ENCODE assay signal across 26 mouse cellular contexts in genomic region chr7:118797600-118797999, GRCm38 (mm10). TPM values are rescaled to one million over a fixed set of nuclear protein-coding genes. Genes with fewer than 3 reads are reported as not detected.
DNase-seq lines count a peak whose midpoint lies in the region; ATAC-seq and TF ChIP-seq lines count a peak whose summit lies in the region.
"Had no signal": no experiment of that assay in that cellular context is flagged by ENCODE, and none has a peak within 500 bp of the region (broad histone marks: within the 10 kb centered on the region; RNA-seq: fewer than 3 reads in every experiment).

No protein-coding gene starts in this region.

- H3K9me3 ChIP-seq in heart, postnatal 0 days (replicated peaks; ENCODE audit: control insufficient read depth, low read length) = no peaks in the 10 kb centered on the region
- H3K9me3 ChIP-seq in CH12.LX (replicated peaks; ENCODE audit: low read length) = no peaks in the 10 kb centered on the region
- H3K9me3 ChIP-seq: embryonic facial prominence, embryonic 13.5 days; G1E; heart, embryonic 13.5 days; hindbrain, embryonic 13.5 days; liver, embryonic 15.5 days; lung, embryonic 15.5 days; midbrain, embryonic 15.5 days; neural tube, embryonic 15.5 days had no signal

- no peak for TF ChIP-seq POLR2A in CH12.LX (IDR thresholded peaks at IDR 0.05; ENCODE audit: low read depth, low read length)

- dilution Hi-C loops in CH12.LX (cut with MboI; ENCODE audit: extremely low pct_ligation_motif_present, extremely low pct_unique_long_range_greater_than_20kb, low sequenced_read_pairs) = no loop called here

- TF ChIP-seq EP300 in heart, postnatal 0 days (IDR thresholded peaks at IDR 0.05; ENCODE audit: low read depth) = no peak
- no peak for TF ChIP-seq EP300 in CH12.LX (IDR thresholded peaks at IDR 0.05; ENCODE audit: low read length)

- no peak overlapping the region for H3K4me2 ChIP-seq in heart, postnatal 0 days (ENCODE audit: low read depth, low read length)
- H3K4me2 ChIP-seq in CH12.LX (ENCODE audit: insufficient read depth, low read depth, poor library complexity, severe bottlenecking) = peak overlapping the region; percentile 1; the same call in 1 of the 2 replicates
- H3K4me2 ChIP-seq: embryonic facial prominence, embryonic 13.5 days; heart, embryonic 13.5 days; hindbrain, embryonic 13.5 days; liver, embryonic 15.5 days; lung, embryonic 15.5 days; midbrain, embryonic 15.5 days; neural tube, embryonic 15.5 days had no signal

- peak overlapping the region; percentile 11; the same call in 1 of the 2 replicates for H3K27ac ChIP-seq in heart, postnatal 0 days (ENCODE audit: low read depth)
- H3K27ac ChIP-seq in CH12.LX (ENCODE audit: insufficient read depth, low read depth) = peak overlapping the region; percentile 15; the same call in 1 of the 2 replicates
- H3K27ac ChIP-seq: embryonic facial prominence, embryonic 13.5 days; heart, embryonic 13.5 days; hindbrain, embryonic 13.5 days; liver, embryonic 15.5 days; lung, embryonic 15.5 days; midbrain, embryonic 15.5 days; neural tube, embryonic 15.5 days had no signal

- H3K9ac ChIP-seq in heart, postnatal 0 days (replicated peaks; ENCODE audit: low read depth, low read length) = no peak overlapping the region
- H3K9ac ChIP-seq in CH12.LX (ENCODE audit: insufficient read depth, low read depth) = no peak overlapping the region
- H3K9ac ChIP-seq: embryonic facial prominence, embryonic 13.5 days; heart, embryonic 13.5 days; hindbrain, embryonic 13.5 days; liver, embryonic 15.5 days; lung, embryonic 15.5 days; midbrain, embryonic 15.5 days; neural tube, embryonic 15.5 days had no signal

- no peak for TF ChIP-seq RAD21 in CH12.LX (IDR thresholded peaks at IDR 0.05; ENCODE audit: low read depth, low read length)

- no peak for TF ChIP-seq CTCF in heart, postnatal 0 days (IDR thresholded peaks at IDR 0.05; ENCODE audit: low read depth)
- no peak for TF ChIP-seq CTCF in CH12.LX (conservative IDR thresholded peaks at IDR 0.05 in 1 of 2, IDR thresholded peaks at IDR 0.05 in 1 of 2; ENCODE audit: low read depth in 2 of 2, low read length in 2 of 2)

- peak; percentile 32 for DNase-seq in heart, postnatal 0 days (ENCODE audit: low spot score)
- DNase-seq in heart, adult 8-10 months (ENCODE audit: low spot score) = no peak
- DNase-seq in B cell, adult 2 months = peak; percentile 18 to 19
- peak; percentile 10 for DNase-seq in CH12.LX (ENCODE audit: extremely low read depth)
- no peak for DNase-seq in left cerebral cortex, postnatal 25 days (ENCODE audit: low spot score in 2 of 2)
- DNase-seq in frontal cortex, postnatal 10 days (ENCODE audit: low spot score in 2 of 2) = no peak
- DNase-seq: cerebellum, adult 11 months; cerebellum, adult 9-11 months; kidney, adult 9 months; kidney, postnatal 10 days; layer of hippocampus, adult 9-11 months; liver; right cerebral cortex, postnatal 25 days; thymus, adult 2 months; thymus, postnatal 36 days had no signal

- no peaks in the 10 kb centered on the region for H3K27me3 ChIP-seq in heart, postnatal 0 days (ENCODE audit: control insufficient read depth, insufficient read depth, low read length)
- H3K27me3 ChIP-seq in CH12.LX (replicated peaks) = no peaks in the 10 kb centered on the region
- H3K27me3 ChIP-seq: embryonic facial prominence, embryonic 13.5 days; heart, embryonic 13.5 days; hindbrain, embryonic 13.5 days; liver, embryonic 15.5 days; lung, embryonic 15.5 days; midbrain, embryonic 15.5 days; neural tube, embryonic 15.5 days had no signal

- no peak overlapping the region for H3K4me3 ChIP-seq in heart, postnatal 0 days (ENCODE audit: low read depth, low read length)
- H3K4me3 ChIP-seq in CH12.LX (replicated peaks in 1 of 3; ENCODE audit: low read depth in 2 of 3, low read length in 2 of 3, poor library complexity in 1 of 3) = no peak overlapping the region
- H3K4me3 ChIP-seq: embryonic facial prominence, embryonic 13.5 days; heart, embryonic 13.5 days; hindbrain, embryonic 13.5 days; lung, embryonic 15.5 days; midbrain, embryonic 15.5 days; neural tube, embryonic 15.5 days had no signal

- peaks cover 56% of the 10 kb centered on the region for H3K36me3 ChIP-seq in heart, postnatal 0 days (replicated peaks; ENCODE audit: control insufficient read depth, insufficient read depth, low read length)
- peaks cover 22 to 63% of the 10 kb centered on the region in 2 experiments for H3K36me3 ChIP-seq in CH12.LX (replicated peaks in 1 of 2; ENCODE audit: control insufficient read depth in 1 of 2, insufficient read depth in 1 of 2, low read length in 1 of 2)

- WGBS in heart, postnatal 0 days = 37% methylated on average over 7 of the region's 7 CpGs

- no peaks in the 10 kb centered on the region for H3K79me2 ChIP-seq in CH12.LX (replicated peaks; ENCODE audit: control insufficient read depth, extremely low read depth, insufficient read depth, poor library complexity, severe bottlenecking)

- in situ Hi-C loops in CH12.LX (cut with MboI; ENCODE audit: low pct_ligation_motif_present, low pct_unique_long_range_greater_than_20kb, low sequenced_read_pairs) = no loop called here

- no peaks in the 10 kb centered on the region for H3K4me1 ChIP-seq in heart, postnatal 0 days (ENCODE audit: control insufficient read depth, insufficient read depth)
- H3K4me1 ChIP-seq in CH12.LX (ENCODE audit: control insufficient read depth in 1 of 2, insufficient read depth in 2 of 2) = peaks cover 3 to 43% of the 10 kb centered on the region in 2 experiments; a peak in 3 of 4 replicates
- H3K4me1 ChIP-seq: embryonic facial prominence, embryonic 13.5 days; heart, embryonic 13.5 days; hindbrain, embryonic 13.5 days; liver, embryonic 15.5 days; lung, embryonic 15.5 days; midbrain, embryonic 15.5 days; neural tube, embryonic 15.5 days had no signal

- ATAC-seq in heart, postnatal 0 days (ENCODE audit: insufficient read depth, low read depth) = no peak
- ATAC-seq in common myeloid progenitor, adult 5-6 weeks (replicated peaks; ENCODE audit: low read depth, poor library complexity, severe bottlenecking) = 0 out of 2 replicates have a peak, but pooled peaks have one; percentile 0
- ATAC-seq: forebrain, embryonic 16.5 days; intestine, postnatal 0 days; midbrain, embryonic 15.5 days had no signal

- intact Hi-C loops in left cerebral cortex, postnatal 25 days (cut with DNase I) = no loop called here

TF ChIP-seq in CH12.LX, 34 proteins besides CTCF, POLR2A, EP300 and RAD21:
- TF ChIP-seq CHD2 (IDR thresholded peaks at IDR 0.05; ENCODE audit: low read length) (no peak), IRF4 (IDR thresholded peaks at IDR 0.05; ENCODE audit: low read depth, low read length) (no peak), UBTF (IDR thresholded peaks at IDR 0.05; ENCODE audit: low read depth, low read length) (no peak), ZNF384 (IDR thresholded peaks at IDR 0.05; ENCODE audit: low read depth, low read length) (peak; percentile 33; the same call in 1 of the 2 replicates), HCFC1 (IDR thresholded peaks at IDR 0.05; ENCODE audit: low read depth, low read length) (no peak), POLR2AphosphoS2 (IDR thresholded peaks at IDR 0.05; ENCODE audit: low read depth, low read length) (no peak), SIN3A (IDR thresholded peaks at IDR 0.05; ENCODE audit: low read length) (0 out of 2 replicates have a peak, but pooled peaks have one; percentile 4), NELFE (IDR thresholded peaks at IDR 0.05; ENCODE audit: low read depth, low read length) (no peak), MAZ (IDR thresholded peaks at IDR 0.05; ENCODE audit: low read depth, low read length) (no peak), ZC3H11A (IDR thresholded peaks at IDR 0.05; ENCODE audit: low read depth, low read length) (no peak), MYC (IDR thresholded peaks at IDR 0.05; ENCODE audit: low read depth, low read length) (no peak), MAX (IDR thresholded peaks at IDR 0.05; ENCODE audit: low read length) (no peak), TBP (conservative IDR thresholded peaks at IDR 0.05; ENCODE audit: low read depth, low read length) (no peak), NRF1 (IDR thresholded peaks at IDR 0.05; ENCODE audit: low read depth, low read length) (no peak), KAT2A (IDR thresholded peaks at IDR 0.05; ENCODE audit: insufficient replicate concordance, low read length) (no peak)

RNA-seq across cellular contexts. Expression of gene Vps35l, which starts 57.6 kb away (rescaled TPM):
- total RNA-seq in heart, postnatal 0 days (2014; rRNA removed; ENCODE audit: low replicate concordance) = 43.4 and 63.8 TPM in 2 replicates
- 39.7 and 41.0 TPM in 2 replicates for polyA plus RNA-seq in heart, postnatal 0 days (2015; fragmentation: Nextera tagmentation; extraction: Ambion mirVana)
- total RNA-seq in heart, adult 8-10 months (2022) = 10 to 100 TPM; 22.0 to 27.0 (median 26.2) TPM
- total RNA-seq in CH12.LX (2012; rRNA removed) = 39.0 and 43.9 TPM in 2 replicates
- total RNA-seq in CH12.LX (2014; rRNA removed) = 45.8 and 54.7 TPM in 2 replicates
- polyA plus RNA-seq in CH12.LX (2012; ENCODE audit: insufficient read length, low read depth) = 46.0 and 57.7 TPM in 2 replicates
- total RNA-seq in common myeloid progenitor, adult 5-6 weeks (2017) = 33.3 and 53.9 TPM in 2 replicates
- 10 to 100 TPM; 51.2 to 58.2 TPM for total RNA-seq in left cerebral cortex, postnatal 25 days (2021)

RNA-seq across cellular contexts. Expression of gene Iqck, which starts 58.0 kb away (rescaled TPM):
- total RNA-seq in heart, postnatal 0 days (2014; rRNA removed; ENCODE audit: low replicate concordance) = 0.66 TPM in 1 of 2 replicates, not detected in the other
- polyA plus RNA-seq in heart, postnatal 0 days (2015; fragmentation: Nextera tagmentation; extraction: Ambion mirVana) = 0.67 and 0.84 TPM in 2 replicates
- total RNA-seq in heart, adult 8-10 months (2022) = under 1 TPM; 0.32 to 0.72 (median 0.49) TPM
- 0.63 and 0.68 TPM in 2 replicates for total RNA-seq in CH12.LX (2012; rRNA removed)
- total RNA-seq in CH12.LX (2014; rRNA removed) = 0.45 and 0.62 TPM in 2 replicates
- polyA plus RNA-seq in CH12.LX (2012; ENCODE audit: insufficient read length, low read depth) = 0.39 and 0.42 TPM in 2 replicates
- total RNA-seq in common myeloid progenitor, adult 5-6 weeks (2017) = 1.8 and 2.4 TPM in 2 replicates
- total RNA-seq in left cerebral cortex, postnatal 25 days (2021) = 1 to 10 TPM; 3.1 to 3.5 TPM

RNA-seq across cellular contexts. Expression of gene Knop1, which starts 58.5 kb away (rescaled TPM):
- 11.9 and 20.0 TPM in 2 replicates for total RNA-seq in heart, postnatal 0 days (2014; rRNA removed; ENCODE audit: low replicate concordance)
- polyA plus RNA-seq in heart, postnatal 0 days (2015; fragmentation: Nextera tagmentation; extraction: Ambion mirVana) = 39.4 and 40.3 TPM in 2 replicates
- 10 to 100 TPM; 13.0 to 14.8 (median 14.0) TPM for total RNA-seq in heart, adult 8-10 months (2022)
- 28.1 and 41.6 TPM in 2 replicates for total RNA-seq in CH12.LX (2012; rRNA removed)
- 35.0 and 37.5 TPM in 2 replicates for total RNA-seq in CH12.LX (2014; rRNA removed)
- 60.8 and 60.9 TPM in 2 replicates for polyA plus RNA-seq in CH12.LX (2012; ENCODE audit: insufficient read length, low read depth)
- total RNA-seq in common myeloid progenitor, adult 5-6 weeks (2017) = 76.8 and 85.4 TPM in 2 replicates
- 10 to 100 TPM; 26.6 to 27.5 TPM for total RNA-seq in left cerebral cortex, postnatal 25 days (2021)

Comparison
In these comparisons a context has a peak if more than half of its experiments do, and no peak if none do; other contexts are left out.
1. DNase-seq: peak in heart, postnatal 0 days (single experiment), B cell, adult 2 months (2 of 2) and CH12.LX (single experiment); none in heart, adult 8-10 months (single experiment), left cerebral cortex, postnatal 25 days (0 of 2) and frontal cortex, postnatal 10 days (0 of 2).